Mouse (Mus musculus): ENCODE measurements around the gene Hs3st3b1. TPM values are rescaled to one million over a fixed set of nuclear protein-coding genes. Genes with fewer than 3 reads are reported as not detected.
A peak's percentile ranks its signal among the peaks of the same experiment; 100 is the strongest.

The Hs3st3b1 gene
- polyA plus RNA-seq (2014; fragmentation: Nextera tagmentation; extraction: Ambion mirVana): 10.9 and 12.1 TPM in 2 replicates

- peaks cover 10% of the 10 kb centered on the region for H3K4me1 ChIP-seq (ENCODE audit: control insufficient read depth, insufficient read depth, low read length)
- H3K4me3 ChIP-seq (ENCODE audit: low read depth, low read length): peak within 1 kb of the TSS; percentile 72
- peak within 1 kb of the TSS; percentile 92 for H3K4me2 ChIP-seq (ENCODE audit: low read depth, low read length)
- peak; percentile 96 for ATAC-seq (ENCODE audit: low read depth)
- H3K9me3 ChIP-seq (ENCODE audit: control insufficient read depth, low read length): no peaks in the 10 kb centered on the region
- WGBS: under 1% methylated on average over 39 of the region's 43 CpGs
- H3K36me3 ChIP-seq (ENCODE audit: control insufficient read depth, insufficient read depth, low read length): no peaks in the 10 kb centered on the region
- peak within 1 kb of the TSS; percentile 76 for H3K27ac ChIP-seq (replicated peaks; ENCODE audit: low read depth, low read length)
- H3K9ac ChIP-seq (ENCODE audit: low read depth, low read length): peak within 1 kb of the TSS; percentile 79
- H3K27me3 ChIP-seq (replicated peaks; ENCODE audit: control insufficient read depth, insufficient read depth, low read length): peaks cover 66% of the 10 kb centered on the region
- peak; percentile 99 for DNase-seq (ENCODE audit: low spot score)
Observed at GRCm38 (mm10) chr11:63922091-63922621, at the start of gene Hs3st3b1. Gene Hs3st3b1, minus strand, starts transcription at chr11:63922290.

GRCm38 (mm10) chr11:63971462-63971861 is 49.4 kb upstream of the Hs3st3b1 start:
- DNase-seq (ENCODE audit: low spot score) (no peak), ATAC-seq (ENCODE audit: low read depth) (no peak)
- Histone ChIP-seq H3K9ac (ENCODE audit: low read depth, low read length) (no peak overlapping the region), H3K27me3 (replicated peaks; ENCODE audit: control insufficient read depth, insufficient read depth, low read length) (no peaks in the 10 kb centered on the region), H3K4me2 (ENCODE audit: low read depth, low read length) (no peak overlapping the region), H3K4me3 (ENCODE audit: low read depth, low read length) (no peak overlapping the region), H3K27ac (replicated peaks; ENCODE audit: low read depth, low read length) (no peak overlapping the region), H3K9me3 (ENCODE audit: control insufficient read depth, low read length) (no peaks in the 10 kb centered on the region), H3K36me3 (ENCODE audit: control insufficient read depth, insufficient read depth, low read length) (no peaks in the 10 kb centered on the region), H3K4me1 (ENCODE audit: control insufficient read depth, insufficient read depth, low read length) (peaks cover 5% of the 10 kb centered on the region)
- 94% methylated on average over 9 of the region's 9 CpGs for WGBS

- Histone ChIP-seq H3K9me3 (ENCODE audit: control insufficient read depth, low read length) (no peaks in the 10 kb centered on the region), H3K27ac (replicated peaks; ENCODE audit: low read depth, low read length) (no peak overlapping the region), H3K9ac (ENCODE audit: low read depth, low read length) (no peak overlapping the region), H3K36me3 (ENCODE audit: control insufficient read depth, insufficient read depth, low read length) (no peaks in the 10 kb centered on the region), H3K4me2 (ENCODE audit: low read depth, low read length) (no peak overlapping the region), H3K4me1 (ENCODE audit: control insufficient read depth, insufficient read depth, low read length) (peaks cover 5% of the 10 kb centered on the region), H3K4me3 (ENCODE audit: low read depth, low read length) (no peak overlapping the region), H3K27me3 (replicated peaks; ENCODE audit: control insufficient read depth, insufficient read depth, low read length) (no peaks in the 10 kb centered on the region)
- ATAC-seq (ENCODE audit: low read depth) (no peak), DNase-seq (ENCODE audit: low spot score) (no peak)
- 90% methylated on average over 6 of the region's 6 CpGs for WGBS
Observed at GRCm38 (mm10) chr11:63970818-63971217, 48.7 kb upstream of the Hs3st3b1 start.

- H3K9me3 ChIP-seq (ENCODE audit: control insufficient read depth, low read length): no peaks in the 10 kb centered on the region
- H3K27me3 ChIP-seq (replicated peaks; ENCODE audit: control insufficient read depth, insufficient read depth, low read length): no peaks in the 10 kb centered on the region
- peaks cover 5% of the 10 kb centered on the region for H3K4me1 ChIP-seq (ENCODE audit: control insufficient read depth, insufficient read depth, low read length)
- 46% methylated on average over 11 of the region's 11 CpGs for WGBS
- H3K27ac ChIP-seq (replicated peaks; ENCODE audit: low read depth, low read length): 0 out of 2 replicates have a peak overlapping the region, but pooled peaks have one; percentile 1
- 0 out of 2 replicates have a peak overlapping the region, but pooled peaks have one; percentile 43 for H3K9ac ChIP-seq (ENCODE audit: low read depth, low read length)
- H3K4me2 ChIP-seq (ENCODE audit: low read depth, low read length): no peak overlapping the region
- DNase-seq (ENCODE audit: low spot score) (peak; percentile 47), ATAC-seq (ENCODE audit: low read depth) (no peak; the same call in 1 of the 2 replicates)
- no peak overlapping the region for H3K4me3 ChIP-seq (ENCODE audit: low read depth, low read length)
- no peaks in the 10 kb centered on the region for H3K36me3 ChIP-seq (ENCODE audit: control insufficient read depth, insufficient read depth, low read length)
Observed at GRCm38 (mm10) chr11:63969205-63969910, 47.3 kb upstream of the Hs3st3b1 start.

GRCm38 (mm10) chr11:63968388-63969035 is 46.4 kb upstream of the Hs3st3b1 start:
- no peak overlapping the region for H3K4me2 ChIP-seq (ENCODE audit: low read depth, low read length)
- H3K4me1 ChIP-seq (ENCODE audit: control insufficient read depth, insufficient read depth, low read length): peaks cover 5% of the 10 kb centered on the region
- no peaks in the 10 kb centered on the region for H3K27me3 ChIP-seq (replicated peaks; ENCODE audit: control insufficient read depth, insufficient read depth, low read length)
- no peak overlapping the region for H3K4me3 ChIP-seq (ENCODE audit: low read depth, low read length)
- 45% methylated on average over 3 of the region's 3 CpGs for WGBS
- no peak overlapping the region for H3K9ac ChIP-seq (ENCODE audit: low read depth, low read length)
- 0 out of 2 replicates have a peak overlapping the region, but pooled peaks have one; percentile 1 for H3K27ac ChIP-seq (replicated peaks; ENCODE audit: low read depth, low read length)
- peaks cover 4% of the 10 kb centered on the region; the same call in 1 of the 2 replicates for H3K36me3 ChIP-seq (ENCODE audit: control insufficient read depth, insufficient read depth, low read length)
- ATAC-seq (ENCODE audit: low read depth) (no peak), DNase-seq (ENCODE audit: low spot score) (no peak)
- no peaks in the 10 kb centered on the region for H3K9me3 ChIP-seq (ENCODE audit: control insufficient read depth, low read length)

GRCm38 (mm10) chr11:63967641-63968387 is 45.7 kb upstream of the Hs3st3b1 start:
- Histone ChIP-seq H3K4me3 (ENCODE audit: low read depth, low read length) (no peak overlapping the region), H3K4me1 (ENCODE audit: control insufficient read depth, insufficient read depth, low read length) (peaks cover 5% of the 10 kb centered on the region), H3K9ac (ENCODE audit: low read depth, low read length) (no peak overlapping the region), H3K27me3 (replicated peaks; ENCODE audit: control insufficient read depth, insufficient read depth, low read length) (no peaks in the 10 kb centered on the region), H3K36me3 (ENCODE audit: control insufficient read depth, insufficient read depth, low read length) (peaks cover 10% of the 10 kb centered on the region; the same call in 1 of the 2 replicates), H3K4me2 (ENCODE audit: low read depth, low read length) (no peak overlapping the region), H3K27ac (replicated peaks; ENCODE audit: low read depth, low read length) (no peak overlapping the region; the same call in 1 of the 2 replicates), H3K9me3 (ENCODE audit: control insufficient read depth, low read length) (no peaks in the 10 kb centered on the region)
- ATAC-seq (ENCODE audit: low read depth): no peak
- 70% methylated on average over 9 of the region's 9 CpGs for WGBS
- DNase-seq (ENCODE audit: low spot score): no peak

- DNase-seq (ENCODE audit: low spot score) (no peak), ATAC-seq (ENCODE audit: low read depth) (no peak)
- 68% methylated on average over 5 of the region's 5 CpGs for WGBS
- Histone ChIP-seq H3K4me1 (ENCODE audit: control insufficient read depth, insufficient read depth, low read length) (peaks cover 5% of the 10 kb centered on the region), H3K27ac (replicated peaks; ENCODE audit: low read depth, low read length) (no peak overlapping the region), H3K4me3 (ENCODE audit: low read depth, low read length) (no peak overlapping the region), H3K9me3 (ENCODE audit: control insufficient read depth, low read length) (no peaks in the 10 kb centered on the region), H3K9ac (ENCODE audit: low read depth, low read length) (no peak overlapping the region), H3K27me3 (replicated peaks; ENCODE audit: control insufficient read depth, insufficient read depth, low read length) (no peaks in the 10 kb centered on the region), H3K36me3 (ENCODE audit: control insufficient read depth, insufficient read depth, low read length) (peaks cover 10% of the 10 kb centered on the region; the same call in 1 of the 2 replicates), H3K4me2 (ENCODE audit: low read depth, low read length) (no peak overlapping the region)
Observed at GRCm38 (mm10) chr11:63965437-63965836, 43.3 kb upstream of the Hs3st3b1 start.

- 52% methylated on average over 4 of the region's 4 CpGs for whole genome bisulfite sequencing
- ATAC-seq (ENCODE audit: low read depth): no peak
- Histone ChIP-seq H3K4me2 (ENCODE audit: low read depth, low read length) (no peak overlapping the region), H3K9me3 (ENCODE audit: control insufficient read depth, low read length) (no peaks in the 10 kb centered on the region), H3K27ac (replicated peaks; ENCODE audit: low read depth, low read length) (no peak overlapping the region), H3K9ac (ENCODE audit: low read depth, low read length) (no peak overlapping the region; the same call in 1 of the 2 replicates), H3K4me3 (ENCODE audit: low read depth, low read length) (no peak overlapping the region), H3K4me1 (ENCODE audit: control insufficient read depth, insufficient read depth, low read length) (peaks cover 5% of the 10 kb centered on the region), H3K36me3 (ENCODE audit: control insufficient read depth, insufficient read depth, low read length) (no peaks in the 10 kb centered on the region), H3K27me3 (replicated peaks; ENCODE audit: control insufficient read depth, insufficient read depth, low read length) (no peaks in the 10 kb centered on the region)
- DNase-seq (ENCODE audit: low spot score): peak; percentile 62
Observed at GRCm38 (mm10) chr11:63957207-63957606, 35.1 kb upstream of the Hs3st3b1 start.
